Mouse (Mus musculus) thymus, postnatal 10 days (tissue): ENCODE measurements around the gene Fam49a.

Source experiments
- DNase-seq, 2 experiments: peaks; one replicate each; pipeline ENCODE4 v3.0.0; 2021; ENCODE audit warnings: low spot score in 2 of 2

Gene Fam49a

DNA sequence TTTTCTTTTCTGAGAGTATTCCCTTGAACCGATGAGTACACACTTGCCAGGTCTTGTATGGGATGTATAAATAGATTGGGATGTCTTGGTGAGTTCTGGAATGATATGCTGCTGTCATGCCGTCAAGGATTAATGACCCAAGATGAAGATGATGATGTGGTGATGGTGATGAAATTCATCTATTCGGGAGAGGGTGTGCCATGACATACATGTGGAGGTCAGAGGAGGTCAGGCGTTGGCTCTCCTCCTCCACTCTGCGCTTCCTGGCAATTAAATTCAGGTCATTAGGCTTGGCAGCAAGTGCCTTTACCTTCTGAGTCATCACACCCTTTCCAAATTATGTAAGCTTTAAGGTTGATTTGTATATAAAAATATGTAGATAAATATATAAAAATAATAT is 95.0 kb downstream of the Fam49a start:
- no peak for DNase-seq

DNA sequence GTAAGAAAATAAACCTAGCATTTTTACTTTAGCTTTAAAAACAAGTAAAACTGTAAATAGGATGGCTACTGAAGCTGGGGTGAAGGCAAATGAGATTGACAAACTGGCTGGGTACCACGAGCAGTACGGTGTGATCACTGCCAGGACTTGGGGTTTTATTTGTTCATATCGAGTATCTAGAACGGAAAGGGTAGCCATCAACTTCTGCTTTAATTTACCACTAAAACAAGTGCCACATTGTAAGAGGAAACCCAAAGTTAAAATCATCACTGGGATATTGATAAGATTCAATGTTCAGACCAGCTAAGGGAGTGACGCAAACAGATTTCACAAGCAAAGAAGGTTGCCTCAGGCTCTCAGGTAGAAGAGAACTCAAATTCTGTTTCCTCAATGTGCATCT is 98.0 kb downstream of the Fam49a start:
- DNase-seq = no peak

DNA sequence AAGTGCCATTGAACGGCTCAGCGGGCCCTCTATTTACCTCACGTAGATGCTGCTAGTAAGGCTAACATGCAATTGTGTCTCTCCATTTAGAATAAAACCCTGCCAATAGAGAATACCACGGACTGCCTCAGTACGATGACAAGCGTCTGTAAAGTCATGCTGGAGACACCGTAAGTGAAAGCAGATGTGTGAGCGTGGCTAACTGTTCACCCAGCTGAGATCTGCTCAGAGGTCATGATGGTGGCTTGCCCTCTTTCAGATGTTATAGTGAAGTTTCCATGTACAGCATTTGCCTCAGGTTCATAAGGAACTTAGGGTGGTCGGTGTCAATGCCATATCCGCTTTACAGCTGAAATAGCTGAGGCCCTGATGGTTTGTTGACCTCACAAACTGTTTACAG is 100.4 kb downstream of the Fam49a start:
- no peak for DNase-seq

DNA sequence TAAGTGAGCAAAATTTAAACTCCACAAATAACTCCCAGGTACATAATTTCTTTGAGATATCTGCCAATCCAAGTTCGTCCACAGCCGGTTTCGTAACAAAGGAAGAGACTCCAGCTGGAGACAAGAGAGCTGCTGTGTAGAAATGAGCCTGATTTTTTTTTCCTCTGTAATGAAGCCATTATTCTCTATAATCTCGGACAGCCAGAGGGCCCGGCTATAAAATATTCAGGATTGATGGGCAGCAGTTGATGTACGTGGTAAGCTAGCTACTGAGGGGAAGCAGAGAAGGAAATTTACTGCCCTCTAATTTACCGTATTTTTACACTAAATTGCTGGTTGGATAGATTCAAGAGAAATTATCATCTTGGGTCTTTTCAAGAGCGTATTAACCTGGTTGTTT is 102.3 kb downstream of the Fam49a start:
- DNase-seq = no peak

DNA sequence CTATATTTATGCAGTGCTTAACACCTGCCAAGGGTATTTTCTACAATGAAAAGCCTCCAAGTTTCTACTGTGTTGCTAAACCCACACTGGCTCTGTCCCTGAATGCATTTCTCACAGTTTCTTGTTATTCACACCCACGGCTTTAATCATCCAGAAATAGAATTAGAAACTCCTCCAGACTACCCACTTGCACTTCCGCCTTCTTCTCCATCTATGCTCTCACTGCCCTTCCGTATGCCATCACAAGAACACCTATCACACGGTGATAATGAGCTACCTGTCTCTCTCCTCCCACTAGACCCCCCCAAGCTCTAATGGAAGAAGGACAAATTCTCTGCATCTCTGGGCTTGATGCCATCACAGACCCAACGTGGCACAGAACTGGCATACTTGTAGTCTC is 105.5 kb downstream of the Fam49a start:
- DNase-seq = no peak

DNA sequence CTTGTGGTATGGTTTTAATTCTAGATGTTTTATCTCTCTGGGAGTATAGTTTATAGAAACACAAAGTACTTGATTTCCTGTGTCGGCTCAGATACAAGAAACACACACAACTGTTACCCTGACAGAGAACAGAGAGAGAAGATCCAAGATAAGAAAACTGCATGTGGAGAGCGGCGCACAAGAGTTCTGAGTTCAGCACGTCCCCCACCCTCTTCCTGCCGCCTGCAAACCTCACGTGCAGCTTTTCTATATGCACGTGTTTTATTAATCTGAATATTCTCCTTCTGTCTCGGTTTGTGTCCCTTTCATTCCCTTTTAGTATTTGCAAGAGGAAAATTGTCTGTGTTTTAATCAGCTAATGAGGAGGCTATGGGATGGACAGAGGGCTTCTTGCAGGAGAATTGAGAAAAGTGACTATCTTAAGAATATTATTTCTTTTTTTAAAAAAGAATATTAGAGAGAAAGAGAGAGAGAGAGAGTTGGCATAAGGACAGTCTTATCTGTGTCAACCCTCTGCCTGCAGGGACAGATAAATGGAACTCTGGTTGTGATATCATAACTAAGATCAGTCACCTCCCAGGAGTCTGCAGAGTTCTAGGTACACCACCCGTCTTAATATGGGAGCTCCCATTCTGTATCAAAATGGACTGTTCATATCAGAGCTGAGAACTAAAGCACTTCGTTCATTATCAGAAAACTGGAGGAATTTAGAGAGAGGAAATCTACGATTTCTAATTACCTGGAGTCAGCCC is 111.3 kb downstream of the Fam49a start:
- peak; percentile 39 to 50 for DNase-seq

DNA sequence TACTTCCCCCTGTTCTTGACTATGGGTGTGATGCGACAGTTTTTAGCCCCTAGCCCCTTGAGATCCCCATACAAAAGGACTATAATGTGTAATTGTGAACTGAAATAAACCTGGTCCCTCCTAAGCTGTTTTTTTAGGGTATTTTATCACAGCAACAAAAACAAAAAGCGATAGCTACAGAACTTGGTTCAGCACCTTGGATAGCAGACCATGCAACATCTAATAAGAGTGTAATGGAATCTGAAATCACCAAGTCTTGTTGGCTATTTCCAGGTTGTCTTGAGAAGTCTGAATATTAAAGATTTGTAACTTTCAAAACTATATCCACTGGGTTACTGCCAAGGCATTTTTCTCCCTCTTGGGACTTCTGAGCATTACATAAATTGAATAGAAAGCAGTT is 117.1 kb downstream of the Fam49a start:
- no peak for DNase-seq

DNA sequence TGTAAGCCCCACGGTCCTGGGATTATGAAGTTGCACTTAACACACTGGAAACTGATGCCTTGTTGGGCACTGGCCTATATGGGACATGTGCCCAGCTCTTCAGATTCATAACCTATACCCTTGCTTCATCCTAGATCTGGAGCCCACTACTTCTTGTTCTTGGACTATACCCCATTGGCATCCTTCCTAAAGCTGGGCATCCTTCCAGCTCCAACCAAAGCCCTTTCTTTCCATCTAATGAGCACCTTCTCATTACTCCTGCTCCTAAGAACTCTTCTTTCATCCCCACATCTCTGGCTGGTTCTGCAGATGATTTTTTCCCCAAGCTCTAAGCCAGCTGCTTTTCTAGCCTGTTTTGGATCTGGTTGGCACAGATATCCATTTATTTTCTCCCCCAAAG is 127.3 kb downstream of the Fam49a start:
- DNase-seq = no peak

DNA sequence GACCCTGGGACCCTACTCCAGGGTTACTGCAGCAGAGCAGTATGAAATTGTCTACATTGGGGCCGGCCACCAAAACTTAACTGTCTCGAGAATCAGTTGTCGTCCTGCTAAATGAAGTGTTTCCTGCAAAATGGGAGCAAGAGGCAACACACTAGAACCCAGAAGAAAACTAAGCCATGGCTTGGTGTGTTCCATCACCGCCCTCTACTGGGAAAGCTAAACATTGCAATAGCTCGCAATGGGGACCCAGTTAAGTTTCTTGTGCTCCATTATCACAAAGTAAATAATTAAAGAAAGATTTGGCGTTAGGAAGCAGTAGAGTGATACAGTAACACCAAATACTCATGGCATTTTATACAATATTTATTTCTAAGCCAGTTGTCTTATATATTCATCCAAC is 134.3 kb downstream of the Fam49a start:
- DNase-seq = peak; percentile 58 to 75

DNA sequence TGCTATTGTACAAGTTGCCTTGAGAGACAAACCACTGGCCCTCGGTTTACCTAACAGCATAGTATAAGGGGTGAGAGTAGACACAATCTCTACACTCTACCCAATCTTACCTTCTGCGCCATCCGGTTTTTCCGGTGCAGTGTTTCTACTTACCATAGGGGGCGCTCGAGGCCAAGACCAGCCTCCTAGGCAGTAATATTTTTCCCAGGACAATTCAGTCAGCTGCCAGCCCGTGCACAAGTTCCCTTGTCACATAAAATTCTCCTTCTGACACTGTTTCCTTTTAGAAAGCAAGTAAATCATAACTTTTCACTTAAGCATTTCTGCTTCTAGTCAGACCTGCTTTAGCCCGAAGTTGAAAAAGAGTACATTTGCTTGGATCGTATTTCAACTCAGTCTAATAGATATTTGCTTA is 139.1 kb downstream of the Fam49a start:
- peak; percentile 8 to 35 for DNase-seq

DNA sequence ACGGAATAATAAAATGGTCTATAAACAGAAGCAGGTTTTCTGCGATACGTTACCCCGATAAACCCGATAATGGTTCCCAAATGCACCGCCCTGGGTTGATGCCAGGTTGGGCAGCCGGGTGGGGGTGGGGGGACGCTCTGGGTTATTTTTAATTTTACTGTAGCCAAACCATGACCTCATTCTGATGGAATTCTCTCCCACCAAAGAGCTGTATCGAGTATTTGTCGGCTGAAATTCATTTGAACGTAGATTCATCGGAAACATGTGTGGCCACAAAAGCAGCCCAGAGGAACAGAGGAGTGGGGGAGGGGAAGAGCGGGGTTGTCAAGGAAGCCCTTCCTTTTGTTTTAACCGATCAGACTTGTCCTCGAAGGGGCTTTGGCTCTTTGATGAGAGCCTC is 139.6 kb downstream of the Fam49a start:
- DNase-seq = no peak

DNA sequence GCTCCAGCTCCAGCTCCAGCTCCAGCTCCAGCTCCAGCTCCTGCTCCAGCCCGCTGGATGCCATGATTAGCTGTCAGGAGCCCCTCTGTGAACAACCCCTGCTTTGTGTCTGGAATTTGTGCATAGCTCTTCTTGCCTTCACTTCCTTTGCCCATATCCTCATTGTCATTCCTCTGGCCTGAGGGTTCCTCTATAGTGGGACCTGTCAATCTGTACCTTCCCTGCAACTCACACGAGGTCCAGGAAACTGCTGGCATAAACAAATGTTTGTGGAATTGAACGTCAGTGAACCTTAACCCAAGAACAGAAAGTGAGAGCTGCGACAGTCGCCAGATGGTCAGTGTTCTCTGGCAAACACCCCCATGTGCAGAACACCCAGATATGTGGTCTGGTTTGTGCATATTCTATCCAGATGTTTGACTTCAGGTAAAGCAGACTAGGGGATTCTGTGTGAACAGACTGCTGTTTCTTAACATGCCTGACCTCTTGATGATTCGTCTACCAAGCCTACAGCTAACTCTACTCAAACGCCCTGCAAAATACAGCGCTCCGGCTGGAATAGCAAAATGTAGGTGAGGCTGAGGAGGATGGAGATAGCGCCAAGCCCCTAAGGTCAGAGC is 143.7 kb downstream of the Fam49a start:
- DNase-seq = no peak

DNA sequence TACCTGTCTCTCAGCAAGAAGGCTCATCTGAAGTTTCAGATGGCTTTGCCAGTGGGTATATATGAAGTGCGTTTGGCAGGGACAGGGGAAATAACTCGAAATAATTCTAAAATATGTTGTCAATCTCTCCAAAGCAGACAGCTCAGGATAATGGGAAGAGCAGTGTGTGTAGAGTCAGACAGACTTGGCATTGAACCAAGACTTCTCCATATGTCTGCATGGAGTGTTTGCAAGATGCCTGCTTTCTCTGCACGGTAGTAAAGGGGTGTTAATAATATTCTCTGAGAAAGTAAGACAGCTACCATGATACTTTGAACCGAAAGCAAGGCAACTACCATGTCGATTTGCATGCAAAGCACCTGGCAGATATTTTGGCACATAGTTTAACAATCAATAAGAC is 147.1 kb downstream of the Fam49a start:
- DNase-seq = no peak

DNA sequence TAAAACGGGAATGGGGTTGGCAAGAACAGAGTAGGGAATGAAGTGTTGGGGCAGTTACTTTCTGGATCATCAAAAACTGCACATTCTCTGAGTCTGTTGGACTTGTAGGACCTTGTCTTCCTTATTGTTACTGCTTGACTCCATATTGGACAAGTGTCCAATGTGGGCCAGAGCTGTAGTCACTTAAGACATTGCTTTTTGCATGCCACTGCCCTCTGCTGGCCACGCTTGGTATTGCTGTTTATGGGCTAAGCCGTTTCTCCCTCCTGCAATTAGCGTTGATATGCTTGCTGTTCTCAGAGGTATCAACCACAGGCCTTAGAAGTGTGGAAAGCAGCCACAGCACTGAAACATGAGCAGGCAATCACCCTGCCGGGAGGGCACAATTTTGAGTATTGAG is 150.7 kb downstream of the Fam49a start:
- DNase-seq = peak; percentile 62 to 85

DNA sequence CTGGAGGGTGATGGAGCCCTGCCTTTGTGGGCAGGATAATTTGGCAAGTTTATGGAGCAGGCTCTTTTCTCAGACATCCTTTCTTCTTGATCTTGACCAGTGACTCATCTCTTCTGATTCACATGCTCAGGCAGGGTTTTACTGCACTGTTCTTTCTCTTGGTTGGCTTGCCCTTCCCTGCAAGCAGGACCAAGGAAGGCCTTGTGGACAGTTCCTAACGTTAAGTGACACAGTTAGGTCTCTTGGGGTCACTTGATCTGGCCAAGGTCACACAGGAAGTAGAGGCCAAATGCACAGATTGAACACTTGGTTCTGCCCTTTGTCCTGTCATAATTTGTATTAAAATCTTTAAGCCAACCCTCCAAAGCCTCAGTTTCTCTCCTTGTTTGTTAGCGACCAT is 158.5 kb downstream of the Fam49a start:
- DNase-seq = no peak

DNA sequence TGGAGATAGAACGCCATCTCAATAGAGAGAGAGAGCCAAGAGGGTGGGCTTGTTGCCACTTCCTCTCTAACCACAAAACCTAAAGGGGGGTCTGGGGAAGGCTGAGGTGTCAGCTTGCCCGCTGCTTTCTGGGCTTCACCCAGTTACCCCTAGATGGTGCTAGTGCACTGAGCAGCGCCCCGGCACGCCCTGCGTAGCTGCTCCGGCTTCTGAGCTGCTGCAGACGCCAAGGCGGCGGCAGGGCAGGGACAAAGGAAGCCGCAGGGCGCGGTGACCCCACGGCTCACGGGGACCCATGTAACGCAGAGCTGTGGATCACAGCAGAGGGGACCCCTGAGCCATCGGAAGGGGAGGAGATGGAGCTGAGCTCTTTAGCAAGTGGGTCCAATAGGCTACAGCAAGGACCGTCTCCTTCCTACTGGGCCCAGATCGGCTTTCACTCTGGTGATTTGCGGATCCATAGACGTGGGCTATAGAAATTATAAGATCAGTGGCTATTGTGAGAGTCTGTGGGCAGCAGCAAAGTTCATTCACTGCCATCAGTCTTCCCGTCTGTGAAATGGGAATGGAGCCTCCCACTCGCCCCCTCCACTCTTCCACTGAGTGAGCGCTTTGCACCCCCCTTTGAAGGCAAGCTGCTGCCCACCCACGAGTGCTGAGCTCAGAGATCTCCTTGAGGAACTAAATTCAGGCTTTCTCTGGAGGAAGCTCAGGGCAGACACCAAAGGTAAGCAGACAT is 159.1 kb downstream of the Fam49a start:
- peak; percentile 77 to 89 for DNase-seq

DNA sequence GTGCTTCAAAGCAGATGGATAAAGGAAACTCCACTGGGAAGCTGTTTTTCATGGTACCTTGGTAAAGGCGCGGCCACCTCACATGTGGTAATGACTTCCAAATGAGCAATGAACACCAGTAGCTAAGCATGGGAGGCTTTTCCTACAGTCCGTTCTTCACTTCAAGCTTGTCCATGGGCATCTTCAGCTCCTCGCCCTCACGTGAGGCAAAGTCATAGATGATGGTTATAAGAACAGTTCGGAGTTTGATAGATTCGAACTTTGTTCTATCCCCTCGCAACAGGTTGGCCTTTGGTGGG is 159.6 kb downstream of the Fam49a start:
- DNase-seq = no peak

DNA sequence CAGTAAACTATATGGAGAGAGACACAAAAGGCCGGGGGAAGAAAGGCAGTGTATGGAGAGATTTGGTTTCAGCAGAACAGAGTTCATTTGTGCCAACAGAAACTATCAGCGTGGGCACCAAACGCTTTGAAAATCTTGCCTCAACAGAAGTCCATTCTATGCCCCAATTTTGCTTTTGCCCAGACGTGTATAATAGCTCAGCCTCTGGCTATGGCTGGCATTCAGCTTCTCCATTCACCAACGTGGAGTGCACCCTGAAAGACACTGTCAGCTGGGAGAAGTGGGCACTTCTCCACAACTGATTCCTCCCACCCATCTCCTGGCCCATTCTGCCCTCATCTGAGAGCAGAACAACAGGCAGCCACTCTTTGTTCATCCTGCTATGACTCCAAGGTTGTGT is 163.2 kb downstream of the Fam49a start:
- no peak for DNase-seq

DNA sequence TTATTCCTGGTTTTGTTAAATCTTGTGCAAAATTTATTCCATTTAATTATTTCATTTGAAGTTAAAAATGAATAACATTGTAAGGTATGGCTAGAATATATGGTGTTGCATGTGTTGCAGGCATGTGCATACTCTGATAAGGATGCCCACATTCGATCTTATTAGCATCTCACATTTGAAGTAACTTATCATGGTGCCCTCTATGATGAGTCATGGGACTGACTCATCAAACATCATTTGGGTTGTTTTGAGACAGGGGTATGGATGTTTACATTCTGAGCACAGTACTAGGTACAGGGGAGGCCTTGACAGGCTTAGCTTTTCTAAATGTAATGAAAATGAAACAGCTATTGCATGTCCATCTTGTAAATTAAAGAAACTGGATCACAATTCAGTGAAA is 165.3 kb downstream of the Fam49a start:
- DNase-seq = no peak

DNA sequence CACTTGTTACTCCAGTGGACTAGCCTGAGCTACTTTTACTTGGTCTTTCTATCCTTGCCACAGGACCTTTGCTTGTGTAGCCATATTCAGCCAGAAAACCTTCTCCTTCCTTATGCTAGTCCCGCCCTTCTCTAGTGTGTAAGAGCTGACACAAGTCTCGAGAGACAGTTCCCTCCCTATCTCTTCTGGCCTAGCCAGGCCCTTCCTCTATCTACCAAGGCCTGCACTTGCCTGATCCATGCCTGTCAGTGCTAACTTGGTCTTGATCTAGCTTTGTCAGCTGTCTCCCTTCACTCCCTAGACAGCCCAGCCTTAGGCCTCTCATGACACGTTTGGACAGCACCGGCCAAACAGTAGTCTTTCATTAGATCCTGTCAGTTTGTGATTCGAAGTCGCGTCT is 166.9 kb downstream of the Fam49a start:
- no peak for DNase-seq
